ENCODE assay signal across 17 mouse cellular contexts in the genomic region with DNA sequence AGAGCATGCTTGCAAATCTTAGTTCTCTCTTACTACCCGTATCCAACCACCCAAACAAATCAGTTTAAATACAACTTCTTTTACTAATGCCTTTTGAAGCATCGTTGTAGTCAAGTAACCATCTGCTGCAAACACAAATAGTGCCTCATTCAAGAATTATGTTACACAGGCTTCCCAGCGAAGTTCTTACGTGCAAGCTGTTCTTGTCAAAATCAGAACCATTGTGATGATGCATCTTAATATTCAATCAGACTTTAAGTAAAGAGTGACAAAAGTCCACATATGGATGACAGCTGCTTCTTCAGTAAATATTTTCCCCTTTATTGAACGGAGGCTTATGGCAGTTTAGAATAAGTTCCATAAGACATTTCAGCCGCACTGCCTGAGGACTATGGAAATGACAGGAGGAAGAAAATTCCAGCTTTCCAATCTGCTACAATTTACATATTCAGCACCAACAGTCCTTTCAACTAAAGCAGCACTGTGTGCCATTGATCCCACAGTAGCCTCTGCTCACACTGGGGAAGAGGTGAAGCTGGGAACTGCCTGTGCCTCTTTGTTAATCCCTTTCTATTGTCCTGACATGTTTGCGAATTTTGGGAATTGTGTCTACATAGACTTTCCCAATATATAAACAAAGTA.
DNase-seq lines count a peak whose midpoint lies in the region; ATAC-seq lines count a peak whose summit lies in the region.
"Had no signal": no experiment of that assay in that cellular context is flagged by ENCODE, and none has a peak within 500 bp of the region (broad histone marks: within the 10 kb centered on the region; RNA-seq: fewer than 3 reads in every experiment).

No protein-coding gene starts in this region.

- H3K36me3 ChIP-seq in embryonic facial prominence, embryonic 14.5 days (ENCODE audit: control insufficient read depth, insufficient read depth, low read length): no peaks in the 10 kb centered on the region
- H3K36me3 ChIP-seq in embryonic facial prominence, embryonic 10.5 days (replicated peaks): no peaks in the 10 kb centered on the region
- H3K36me3 ChIP-seq in forebrain, embryonic 14.5 days (ENCODE audit: control insufficient read depth, insufficient read depth, low read length): no peaks in the 10 kb centered on the region
- no peaks in the 10 kb centered on the region for H3K36me3 ChIP-seq in midbrain, embryonic 11.5 days (ENCODE audit: control insufficient read depth, insufficient read depth, low read length)
- H3K36me3 ChIP-seq: liver, embryonic 13.5 days had no signal

- H3K4me1 ChIP-seq in embryonic facial prominence, embryonic 14.5 days (ENCODE audit: control insufficient read depth, insufficient read depth, low read length): no peaks in the 10 kb centered on the region
- H3K4me1 ChIP-seq in embryonic facial prominence, embryonic 10.5 days: no peaks in the 10 kb centered on the region
- H3K4me1 ChIP-seq in forebrain, embryonic 14.5 days (ENCODE audit: control insufficient read depth, insufficient read depth, low read length): peaks cover 6% of the 10 kb centered on the region
- peaks cover 12% of the 10 kb centered on the region for H3K4me1 ChIP-seq in midbrain, embryonic 11.5 days (ENCODE audit: control insufficient read depth, insufficient read depth, low read length)
- H3K4me1 ChIP-seq: liver, embryonic 13.5 days had no signal

- H3K9me3 ChIP-seq in embryonic facial prominence, embryonic 14.5 days (ENCODE audit: control insufficient read depth, low read length): no peaks in the 10 kb centered on the region
- no peaks in the 10 kb centered on the region for H3K9me3 ChIP-seq in embryonic facial prominence, embryonic 10.5 days
- no peaks in the 10 kb centered on the region for H3K9me3 ChIP-seq in forebrain, embryonic 14.5 days (replicated peaks; ENCODE audit: control insufficient read depth, low read length)
- no peaks in the 10 kb centered on the region for H3K9me3 ChIP-seq in midbrain, embryonic 11.5 days (ENCODE audit: control insufficient read depth, low read length)
- H3K9me3 ChIP-seq: liver, embryonic 13.5 days had no signal

- no peak overlapping the region for H3K4me3 ChIP-seq in embryonic facial prominence, embryonic 14.5 days (ENCODE audit: low read depth, low read length)
- no peak overlapping the region for H3K4me3 ChIP-seq in embryonic facial prominence, embryonic 10.5 days
- no peak overlapping the region for H3K4me3 ChIP-seq in forebrain, embryonic 14.5 days (ENCODE audit: low read depth, low read length)
- H3K4me3 ChIP-seq in midbrain, embryonic 11.5 days (ENCODE audit: low read depth, low read length): no peak overlapping the region
- H3K4me3 ChIP-seq: gastrocnemius, adult 2 months; liver, embryonic 13.5 days had no signal

- H3K27me3 ChIP-seq in embryonic facial prominence, embryonic 14.5 days (replicated peaks; ENCODE audit: control insufficient read depth, insufficient read depth, low read length): no peaks in the 10 kb centered on the region
- no peaks in the 10 kb centered on the region for H3K27me3 ChIP-seq in embryonic facial prominence, embryonic 10.5 days (replicated peaks; ENCODE audit: low read depth, poor library complexity, severe bottlenecking)
- no peaks in the 10 kb centered on the region for H3K27me3 ChIP-seq in forebrain, embryonic 14.5 days (replicated peaks; ENCODE audit: control insufficient read depth, insufficient read depth, low read length)
- no peaks in the 10 kb centered on the region for H3K27me3 ChIP-seq in midbrain, embryonic 11.5 days (ENCODE audit: control insufficient read depth, insufficient read depth, low read length)
- H3K27me3 ChIP-seq: liver, embryonic 13.5 days; Patski had no signal

- H3K9ac ChIP-seq in embryonic facial prominence, embryonic 14.5 days (ENCODE audit: low read depth, low read length): no peak overlapping the region
- no peak overlapping the region for H3K9ac ChIP-seq in forebrain, embryonic 14.5 days (ENCODE audit: low read length)
- no peak overlapping the region for H3K9ac ChIP-seq in midbrain, embryonic 11.5 days (ENCODE audit: low read length)
- H3K9ac ChIP-seq: liver, embryonic 13.5 days had no signal

- peak; percentile 27 for DNase-seq in embryonic facial prominence, embryonic 14.5 days (ENCODE audit: low spot score)
- DNase-seq in embryonic facial prominence, embryonic 10.5 days (ENCODE audit: low spot score): no peak
- peak; percentile 60 for DNase-seq in brain, adult 2 months (ENCODE audit: low read depth, low spot score)
- peak; percentile 89 for DNase-seq in forebrain, embryonic 14.5 days (ENCODE audit: low spot score)
- peak; percentile 88 for DNase-seq in midbrain, embryonic 11.5 days (ENCODE audit: low spot score, missing footprints)
- DNase-seq in T-cell, adult 2 months (ENCODE audit: low spot score): no peak
- DNase-seq in heart, postnatal 14 days: no peak
- DNase-seq in testis, postnatal 10 days (ENCODE audit: low spot score): no peak
- DNase-seq: gastrocnemius, adult 2 months; heart, postnatal 36 days; kidney, adult 11 months; kidney, postnatal 25 days; liver, embryonic 13.5 days; right cerebral cortex, postnatal 4 days; thymus, postnatal 25 days had no signal

- WGBS in embryonic facial prominence, embryonic 14.5 days: 62% methylated on average over 7 of the region's 7 CpGs
- WGBS in embryonic facial prominence, embryonic 10.5 days: 76% methylated on average over 7 of the region's 7 CpGs
- 23% methylated on average over 7 of the region's 7 CpGs for WGBS in forebrain, embryonic 14.5 days
- WGBS in midbrain, embryonic 11.5 days: 33% methylated on average over 7 of the region's 7 CpGs

- intact Hi-C loops in heart, postnatal 14 days (cut with DNase I): no loop called here

- H3K4me2 ChIP-seq in embryonic facial prominence, embryonic 14.5 days (ENCODE audit: low read depth, low read length): no peak overlapping the region
- H3K4me2 ChIP-seq in forebrain, embryonic 14.5 days (ENCODE audit: low read length): 0 out of 2 replicates have a peak overlapping the region, but pooled peaks have one; percentile 2
- H3K4me2 ChIP-seq in midbrain, embryonic 11.5 days: no peak overlapping the region
- H3K4me2 ChIP-seq: liver, embryonic 13.5 days had no signal

- no peak for ATAC-seq in embryonic facial prominence, embryonic 14.5 days (ENCODE audit: low read depth)
- ATAC-seq in forebrain, embryonic 14.5 days: peak; percentile 92
- peak; percentile 91 for ATAC-seq in midbrain, embryonic 11.5 days (ENCODE audit: low FRiP score)
- ATAC-seq: lung, postnatal 0 days; Patski had no signal

- no peak overlapping the region for H3K27ac ChIP-seq in embryonic facial prominence, embryonic 14.5 days (replicated peaks; ENCODE audit: low read depth, low read length)
- H3K27ac ChIP-seq in embryonic facial prominence, embryonic 10.5 days (replicated peaks): no peak overlapping the region
- H3K27ac ChIP-seq in forebrain, embryonic 14.5 days (ENCODE audit: low read depth, low read length): no peak overlapping the region
- peak overlapping the region; percentile 40 for H3K27ac ChIP-seq in midbrain, embryonic 11.5 days (ENCODE audit: low read depth, low read length)
- H3K27ac ChIP-seq: gastrocnemius, adult 2 months; liver, embryonic 13.5 days had no signal

Comparison
In these comparisons a context has a peak if more than half of its experiments do, and no peak if none do; other contexts are left out.
1. DNase-seq: peak in embryonic facial prominence, embryonic 14.5 days (single experiment), brain, adult 2 months (single experiment), forebrain, embryonic 14.5 days (single experiment) and midbrain, embryonic 11.5 days (single experiment); none in embryonic facial prominence, embryonic 10.5 days (single experiment), T-cell, adult 2 months (single experiment), heart, postnatal 14 days (0 of 2) and testis, postnatal 10 days (single experiment).